Mouse (Mus musculus) gastrocnemius, postnatal 14 days (tissue): ENCODE measurements around the gene Olfr1474. TPM values are rescaled to one million over a fixed set of nuclear protein-coding genes. Genes with fewer than 3 reads are reported as not detected.
"Not testable (repeated sequence)": the region's sequence is repeated elsewhere in the genome, so short reads cannot be mapped to it uniquely, and the experiment has no call there.

ENCODE experiments used
- DNase-seq: peaks from one replicate; pipeline ENCODE4 v3.0.0; 2021; ENCODE audit warnings: mixed read lengths
- intact Hi-C: fragments of 180-260 bp; cut with DNase I; formaldehyde crosslinking; loops from one replicate; pipeline ENCODE4 v1.15.1; 2025; ENCODE audit warnings: low total_unique reads
- long read RNA-seq, 2 experiments: library from polyadenylated mRNA; stranded (forward); transcript quantifications; one replicate each; pipeline ENCODE4 v2.0.0; 2021
- total RNA-seq, 2 experiments: library from RNA; stranded (reverse); gene quantifications; 2 replicates each; pipeline ENCODE4 v1.2.3; 2021

Olfr1474 gene
- not detected for total RNA-seq
- long read RNA-seq, experiment 1 = 0 reads
- long read RNA-seq, experiment 2 = 0 reads

DNA sequence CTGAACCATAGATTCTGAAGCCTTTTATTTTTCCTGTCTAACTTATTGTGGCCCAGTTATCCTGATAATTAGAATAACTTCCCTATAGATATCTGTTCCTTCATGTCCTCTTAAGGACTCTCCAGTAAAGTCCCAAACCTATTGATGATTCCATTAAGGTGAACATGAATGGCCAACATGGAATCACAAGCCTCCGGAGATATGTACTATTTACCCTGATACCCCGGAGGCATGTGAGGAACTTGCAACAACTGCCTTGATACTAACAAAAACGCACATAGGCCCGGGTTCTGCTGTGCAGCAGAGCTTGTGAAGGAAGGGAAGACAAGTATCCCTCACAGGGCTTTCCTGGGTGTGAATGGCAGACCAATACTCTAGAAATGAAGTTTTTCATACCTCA is at the start of gene Olfr1474:
Gene Olfr1474 (plus strand): TSS at position 301 of the 400 bp plus-strand sequence.
- intact Hi-C loops = not testable (repeated sequence)

DNA sequence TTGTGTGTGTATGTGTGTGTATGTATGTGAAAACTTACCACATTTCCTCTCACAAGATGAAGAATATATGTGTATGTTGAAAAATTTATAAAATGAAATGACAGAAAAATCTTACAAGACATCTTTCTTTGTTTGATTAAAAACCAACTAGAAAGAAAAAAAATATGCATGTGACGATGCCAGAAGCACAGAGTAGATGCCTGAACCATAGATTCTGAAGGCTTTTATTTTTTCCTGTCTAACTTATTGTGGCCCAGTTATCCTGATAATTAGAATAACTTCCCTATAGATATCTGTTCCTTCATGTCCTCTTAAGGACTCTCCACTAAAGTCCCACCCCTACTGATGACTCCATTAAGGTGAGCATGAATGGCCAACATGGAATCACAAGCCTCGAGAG is 26.3 kb upstream of the Olfr1474 start, which contains the start of gene Olfr1471:
Gene Olfr1471 (plus strand): TSS at position 301 of the 400 bp plus-strand sequence.
- intact Hi-C loops = not testable (repeated sequence)

More for the DNA sequence above, at the start of gene Olfr1474:
- DNase-seq = not testable (repeated sequence)

DNA sequence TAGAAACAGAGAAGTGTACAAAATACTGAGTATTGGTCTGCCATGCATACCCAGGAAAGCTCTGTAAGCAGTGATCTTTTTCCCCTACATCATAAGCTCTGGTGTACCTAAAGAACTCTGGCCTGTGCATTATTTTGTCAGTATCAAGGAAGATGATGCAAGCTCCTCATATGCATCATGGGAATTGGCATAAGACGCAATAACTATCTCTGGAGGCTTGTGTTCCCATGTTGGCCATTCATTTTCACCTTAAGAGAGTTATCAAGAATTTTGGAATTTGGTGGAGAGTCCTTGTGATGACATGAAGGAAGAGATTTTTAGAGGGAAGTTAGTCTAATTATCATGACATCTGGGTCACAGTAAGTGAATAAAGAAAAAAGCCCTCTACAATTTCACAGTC is 13.4 kb upstream of the Olfr1474 start, which contains the start of gene Olfr1472:
Gene Olfr1472 (minus strand): TSS at position 101 of the 400 bp plus-strand sequence.
- no peak for DNase-seq
- intact Hi-C loops = no loop called here

More for the DNA sequence above, 26.3 kb upstream of the Olfr1474 start, which contains the start of gene Olfr1471:
- DNase-seq = not testable (repeated sequence)

DNA sequence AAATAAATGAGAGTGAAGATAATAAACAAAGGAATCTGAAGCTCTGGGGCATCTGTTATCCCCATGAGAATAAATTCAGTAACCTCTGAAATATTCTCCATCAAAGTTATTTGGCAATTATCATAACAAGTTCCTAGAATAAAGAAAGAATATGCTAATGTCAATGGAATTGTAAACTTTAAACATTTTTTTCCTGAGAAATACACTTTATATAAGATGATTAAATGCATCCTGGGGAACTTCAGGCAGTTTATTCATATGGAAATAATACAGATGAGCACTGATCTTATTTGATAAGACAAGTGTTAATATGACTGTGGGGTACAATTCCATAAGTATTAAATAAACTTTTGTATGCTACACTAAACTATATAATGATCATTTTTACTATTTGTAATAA is 10.7 kb downstream of the Olfr1474 start, which contains the start of gene Olfr1475:
Gene Olfr1475 (minus strand): TSS at position 101 of the 400 bp plus-strand sequence.
- no peak for DNase-seq
- intact Hi-C loops = no loop called here

DNA sequence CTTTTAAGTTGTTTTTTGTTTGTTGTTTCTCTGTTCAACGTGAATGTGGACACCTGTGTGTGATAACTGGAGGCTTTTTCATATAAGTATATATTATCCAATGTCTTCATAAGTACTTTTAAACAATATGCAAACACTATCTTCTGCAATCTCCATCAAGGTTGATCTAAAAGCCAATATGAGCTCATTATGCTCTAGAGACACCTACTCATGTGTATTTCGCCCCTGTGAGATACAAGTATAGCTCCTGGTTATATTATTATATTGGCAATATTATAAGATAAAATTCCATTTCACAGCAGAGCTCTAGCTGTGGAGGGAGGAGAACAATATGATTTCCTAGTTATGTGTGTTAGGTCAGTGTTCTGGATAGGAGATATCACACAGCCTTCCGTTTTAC is 30.9 kb downstream of the Olfr1474 start, which contains the start of gene Olfr1477:
Gene Olfr1477 (plus strand): TSS at position 301 of the 400 bp plus-strand sequence.
- no peak for DNase-seq
- intact Hi-C loops = no loop called here

Other genes with a start within 250 kb of the Olfr1474 start
- not detected for gene Olfr1463, start 238.2 kb upstream of the Olfr1474 start, total RNA-seq
- not detected for gene Olfr1465, start 154.0 kb upstream of the Olfr1474 start, total RNA-seq
- not detected for gene Olfr1466, start 130.7 kb upstream of the Olfr1474 start, total RNA-seq
- not detected for gene Olfr1467, start 107.3 kb upstream of the Olfr1474 start, total RNA-seq
- not detected for gene Olfr1469, start 61.7 kb upstream of the Olfr1474 start, total RNA-seq
- gene Olfr1471, start 26.2 kb upstream of the Olfr1474 start, total RNA-seq = not detected
- not detected for gene Olfr1472, start 13.5 kb upstream of the Olfr1474 start, total RNA-seq
- not detected for gene Olfr1475, start 10.6 kb downstream of the Olfr1474 start, total RNA-seq
- gene Olfr1477, start 31.0 kb downstream of the Olfr1474 start, total RNA-seq = not detected
- gene Olfr1480, start 58.3 kb downstream of the Olfr1474 start, total RNA-seq = not detected
- gene Olfr1484, start 113.9 kb downstream of the Olfr1474 start, total RNA-seq = not detected
- gene Olfr1487, start 147.8 kb downstream of the Olfr1474 start, total RNA-seq = not detected
- gene Olfr1489, start 162.1 kb downstream of the Olfr1474 start, total RNA-seq = not detected
- gene Olfr1490, start 181.5 kb downstream of the Olfr1474 start, total RNA-seq = not detected
- not detected for gene Olfr1491, start 227.7 kb downstream of the Olfr1474 start, total RNA-seq